Mouse (Mus musculus): ENCODE results near the gene Opa3. TPM values are rescaled to one million over a fixed set of nuclear protein-coding genes. Genes with fewer than 3 reads are reported as not detected.

Opa3 gene
- polyA plus RNA-seq, 1 experiment from 2014 or later, result 41.8 TPM

DNA sequence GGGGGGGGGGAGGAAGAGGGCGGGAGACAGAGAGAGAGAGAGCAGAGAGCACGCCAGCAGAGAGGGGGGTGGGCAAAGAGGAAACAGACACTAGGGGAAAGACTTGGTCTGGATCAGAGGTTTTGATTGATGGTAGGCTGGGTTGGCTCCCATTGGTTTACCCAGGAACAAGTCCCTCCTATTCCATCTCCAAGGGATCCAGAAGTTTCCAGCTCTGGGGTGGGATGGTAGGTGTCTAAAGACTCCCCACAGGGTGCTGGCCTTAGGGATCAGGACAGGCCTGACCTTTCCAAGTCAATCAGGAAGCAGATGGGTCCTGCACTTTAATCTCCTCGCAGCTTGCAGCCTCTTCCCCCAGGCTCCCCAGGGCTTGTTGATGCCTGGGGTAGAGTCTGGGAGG is 10.2 kb upstream of the Opa3 start:
- WGBS, result 0% methylated on average over 3 of the region's 3 CpGs
- Histone ChIP-seq H3K4me3 (no peak overlapping the region), H3K4me1 (replicated peaks) (no peaks in the 10 kb centered on the region), H3K9me3 (no peaks in the 10 kb centered on the region), H3K4me2 (no peak overlapping the region), H3K9ac (no peak overlapping the region), H3K27me3 (no peaks in the 10 kb centered on the region), H3K36me3 (no peaks in the 10 kb centered on the region), H3K27ac (replicated peaks) (no peak overlapping the region)
- no peak for ATAC-seq (ENCODE audit: low FRiP score, low read depth)

DNA sequence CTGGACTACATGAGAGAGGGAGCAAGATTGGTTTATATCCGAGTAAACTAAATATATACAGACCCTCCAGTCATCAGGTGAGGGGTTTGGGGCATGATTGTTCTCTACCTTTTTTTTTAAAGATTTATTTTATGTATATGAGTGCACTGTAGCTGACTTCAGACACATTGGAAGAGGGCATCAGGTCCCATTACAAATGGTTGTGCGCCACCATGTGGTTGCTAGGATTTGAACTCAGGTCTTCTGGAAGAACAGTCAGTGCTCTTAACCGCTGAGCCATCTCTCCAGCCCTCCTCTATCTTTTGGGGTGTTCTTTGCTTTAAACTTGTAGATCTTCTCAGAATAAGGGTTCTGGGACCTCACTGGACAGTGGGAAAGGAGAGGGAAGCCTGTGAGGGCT is 8.1 kb upstream of the Opa3 start:
- no peak overlapping the region for H3K9ac ChIP-seq
- no peak overlapping the region for H3K4me2 ChIP-seq
- no peak overlapping the region for H3K27ac ChIP-seq (replicated peaks)
- no peaks in the 10 kb centered on the region for H3K4me1 ChIP-seq (replicated peaks)
- H3K4me3 ChIP-seq, result no peak overlapping the region
- no peaks in the 10 kb centered on the region for H3K27me3 ChIP-seq
- H3K9me3 ChIP-seq, result no peaks in the 10 kb centered on the region
- 73% methylated on average over 3 of the region's 3 CpGs for WGBS
- no peak for ATAC-seq (ENCODE audit: low FRiP score, low read depth)
- no peaks in the 10 kb centered on the region for H3K36me3 ChIP-seq

DNA sequence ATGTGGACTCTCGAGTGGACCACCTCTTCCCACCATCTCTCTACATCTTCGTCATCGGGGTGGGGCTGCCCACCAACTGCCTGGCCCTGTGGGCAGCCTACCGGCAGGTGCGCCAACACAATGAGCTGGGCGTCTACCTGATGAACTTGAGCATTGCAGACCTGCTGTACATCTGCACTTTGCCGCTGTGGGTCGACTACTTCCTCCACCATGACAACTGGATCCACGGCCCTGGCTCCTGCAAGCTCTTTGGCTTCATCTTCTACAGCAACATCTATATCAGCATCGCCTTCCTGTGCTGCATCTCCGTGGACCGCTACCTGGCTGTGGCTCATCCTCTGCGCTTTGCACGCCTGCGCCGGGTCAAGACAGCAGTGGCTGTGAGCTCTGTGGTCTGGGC is 5.9 kb upstream of the Opa3 start:
- WGBS, result 94% methylated on average over 16 of the region's 16 CpGs
- H3K36me3 ChIP-seq, result no peaks in the 10 kb centered on the region
- peaks cover 8% of the 10 kb centered on the region for H3K4me1 ChIP-seq (replicated peaks)
- H3K9me3 ChIP-seq, result no peaks in the 10 kb centered on the region
- no peak overlapping the region for H3K4me2 ChIP-seq
- H3K4me3 ChIP-seq, result no peak overlapping the region
- H3K9ac ChIP-seq, result no peak overlapping the region
- H3K27ac ChIP-seq (replicated peaks), result no peak overlapping the region
- no peaks in the 10 kb centered on the region for H3K27me3 ChIP-seq
- no peak for ATAC-seq (ENCODE audit: low FRiP score, low read depth)

DNA sequence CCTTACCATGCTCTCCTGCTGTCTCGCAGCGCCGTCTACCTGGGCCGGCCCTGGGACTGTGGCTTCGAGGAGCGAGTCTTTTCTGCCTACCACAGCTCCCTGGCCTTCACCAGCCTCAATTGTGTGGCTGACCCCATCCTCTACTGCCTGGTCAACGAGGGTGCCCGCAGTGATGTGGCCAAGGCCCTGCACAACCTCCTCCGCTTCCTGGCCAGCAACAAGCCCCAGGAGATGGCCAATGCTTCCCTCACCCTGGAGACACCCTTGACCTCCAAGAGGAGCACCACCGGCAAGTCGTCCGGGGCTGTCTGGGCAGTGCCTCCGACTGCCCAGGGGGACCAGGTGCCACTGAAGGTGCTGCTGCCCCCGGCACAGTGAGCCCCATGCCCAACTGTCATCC is 5.3 kb upstream of the Opa3 start:
- peaks cover 10% of the 10 kb centered on the region for H3K4me1 ChIP-seq (replicated peaks)
- H3K9me3 ChIP-seq, result no peaks in the 10 kb centered on the region
- no peak overlapping the region for H3K27ac ChIP-seq (replicated peaks)
- H3K4me2 ChIP-seq, result no peak overlapping the region
- H3K9ac ChIP-seq, result no peak overlapping the region
- 92% methylated on average over 14 of the region's 14 CpGs for WGBS
- no peaks in the 10 kb centered on the region for H3K27me3 ChIP-seq
- no peak overlapping the region for H3K4me3 ChIP-seq
- no peaks in the 10 kb centered on the region for H3K36me3 ChIP-seq
- no peak for ATAC-seq (ENCODE audit: low FRiP score, low read depth)

DNA sequence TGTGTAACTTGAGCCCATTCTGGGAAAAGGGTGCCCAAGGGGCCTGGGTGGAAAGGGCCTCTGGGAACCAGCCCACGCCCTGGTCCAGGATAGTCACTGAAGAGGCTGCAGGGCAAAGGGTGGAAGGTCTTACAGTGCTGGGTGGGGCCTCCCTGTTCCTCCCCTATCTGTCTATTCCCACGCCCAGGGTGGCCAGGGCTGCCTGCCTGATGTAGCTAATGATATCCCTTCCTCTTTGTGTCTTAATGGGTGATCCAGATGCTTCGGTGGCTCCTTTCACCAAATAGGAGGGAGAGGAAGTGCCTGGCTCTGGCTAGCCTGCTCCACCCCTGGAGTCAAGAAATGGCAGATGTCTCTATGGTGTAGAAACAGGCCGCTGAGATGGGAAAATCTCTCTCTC is 3.2 kb upstream of the Opa3 start:
- WGBS, result 89% methylated on average over 4 of the region's 4 CpGs
- Histone ChIP-seq H3K4me2 (no peak overlapping the region), H3K4me3 (no peak overlapping the region), H3K27ac (replicated peaks) (no peak overlapping the region), H3K36me3 (no peaks in the 10 kb centered on the region), H3K9me3 (no peaks in the 10 kb centered on the region), H3K27me3 (no peaks in the 10 kb centered on the region), H3K4me1 (replicated peaks) (peaks cover 20% of the 10 kb centered on the region), H3K9ac (no peak overlapping the region)
- ATAC-seq (ENCODE audit: low FRiP score, low read depth), result no peak

DNA sequence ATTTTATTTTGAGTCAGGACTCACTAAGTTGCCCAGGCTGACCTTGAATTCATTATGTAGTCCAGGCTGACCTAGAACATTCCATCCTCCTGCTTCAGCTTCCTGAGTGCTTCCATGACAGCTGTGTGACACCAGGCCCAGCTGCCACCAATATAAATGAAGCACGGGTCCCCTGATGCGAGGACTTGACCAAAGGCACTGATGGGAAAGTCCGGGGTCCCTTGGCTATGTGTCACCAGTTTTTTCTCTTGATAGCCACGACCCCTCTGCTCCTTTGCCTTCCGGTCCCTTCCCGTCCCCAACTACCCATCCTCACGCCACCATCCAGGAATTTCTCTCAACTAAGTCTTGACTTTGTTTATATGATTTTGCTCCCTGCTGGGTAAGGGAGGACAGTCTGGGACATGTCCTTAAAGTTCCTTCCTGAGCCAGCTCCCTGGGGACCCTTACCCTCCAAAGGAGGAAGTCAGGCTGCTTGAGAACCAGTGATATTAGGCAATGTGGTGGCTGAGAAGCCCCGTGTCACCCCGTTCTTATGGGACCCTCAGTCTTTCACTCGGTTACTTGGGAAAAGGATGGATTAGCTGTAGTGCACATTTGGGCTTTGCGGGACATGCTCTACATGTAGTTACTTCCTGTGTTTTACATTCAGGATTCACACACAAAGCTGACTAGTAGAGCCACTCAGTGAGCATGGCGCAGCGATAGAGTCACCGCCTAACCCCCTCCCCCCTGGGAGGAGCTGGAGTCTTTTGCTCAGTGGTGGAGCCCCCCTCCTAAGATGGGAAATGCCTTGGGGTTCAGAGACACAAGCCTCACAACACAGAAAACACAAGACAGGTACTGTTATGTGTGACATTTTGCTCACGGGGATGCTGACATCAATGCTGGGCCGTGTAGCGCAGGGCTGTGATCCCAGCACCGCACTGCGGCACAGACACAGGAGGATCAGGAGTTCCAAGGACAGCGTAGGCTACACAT is 1.0 kb upstream of the Opa3 start:
- Histone ChIP-seq H3K27me3 (no peaks in the 10 kb centered on the region), H3K9ac (peak overlapping the region; percentile 48), H3K4me3 (peak overlapping the region; percentile 67), H3K4me1 (replicated peaks) (peaks cover 25% of the 10 kb centered on the region), H3K36me3 (no peaks in the 10 kb centered on the region), H3K9me3 (no peaks in the 10 kb centered on the region), H3K4me2 (peak overlapping the region; percentile 89), H3K27ac (replicated peaks) (peak overlapping the region; percentile 100)
- 19% methylated on average over 20 of the region's 20 CpGs for WGBS
- peak; percentile 20 for ATAC-seq (ENCODE audit: low FRiP score, low read depth)

DNA sequence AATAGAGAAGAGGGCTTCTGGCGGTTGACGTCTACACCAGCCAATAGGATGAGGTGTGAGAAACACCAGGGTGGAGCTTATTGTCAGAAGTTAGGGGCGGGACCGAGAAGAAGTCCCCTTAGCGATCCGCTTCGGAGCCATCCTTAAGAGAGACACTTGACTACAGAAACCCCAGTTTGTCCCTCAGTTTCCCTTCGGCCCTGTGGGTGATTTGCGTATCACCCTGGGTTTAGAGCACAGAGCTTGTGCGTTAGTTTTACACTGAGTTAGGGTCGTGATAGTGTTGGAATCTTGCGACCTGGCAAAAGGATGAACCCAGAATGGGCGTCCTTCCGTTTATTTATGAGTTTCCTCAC is 637 bp downstream of the Opa3 start:
- 0% methylated on average over 14 of the region's 14 CpGs for WGBS

DNA sequence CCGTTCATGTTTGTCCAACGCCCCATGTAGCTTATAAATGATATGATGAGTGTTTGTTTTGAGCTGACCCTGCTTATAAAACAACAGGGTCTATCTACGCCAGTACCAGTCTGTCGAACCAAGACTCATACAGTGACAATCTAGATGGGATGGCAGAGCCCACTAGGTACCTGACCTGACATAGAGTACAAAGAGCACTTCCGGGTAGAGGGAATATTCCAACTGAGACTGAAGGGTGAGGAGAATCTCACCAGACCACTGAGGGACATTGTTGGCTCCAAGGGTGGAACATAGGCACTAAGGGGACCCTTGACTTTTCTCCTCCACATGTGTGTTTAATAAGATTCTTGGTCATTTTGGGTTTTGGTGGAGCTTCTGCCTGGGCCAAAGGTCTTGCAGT is 1.3 kb downstream of the Opa3 start:
- 48% methylated on average over 5 of the region's 5 CpGs for WGBS

More for the DNA sequence above, 637 bp downstream of the Opa3 start:
- ATAC-seq (ENCODE audit: low FRiP score, low read depth), result no peak
- peak overlapping the region; percentile 67 for H3K4me3 ChIP-seq
- H3K9me3 ChIP-seq, result no peaks in the 10 kb centered on the region
- H3K27ac ChIP-seq (replicated peaks), result peak overlapping the region; percentile 100
- H3K36me3 ChIP-seq, result no peaks in the 10 kb centered on the region
- H3K4me2 ChIP-seq, result peak overlapping the region; percentile 89
- peaks cover 25% of the 10 kb centered on the region for H3K4me1 ChIP-seq (replicated peaks)
- H3K9ac ChIP-seq, result peak overlapping the region; percentile 80
- H3K27me3 ChIP-seq, result no peaks in the 10 kb centered on the region

DNA sequence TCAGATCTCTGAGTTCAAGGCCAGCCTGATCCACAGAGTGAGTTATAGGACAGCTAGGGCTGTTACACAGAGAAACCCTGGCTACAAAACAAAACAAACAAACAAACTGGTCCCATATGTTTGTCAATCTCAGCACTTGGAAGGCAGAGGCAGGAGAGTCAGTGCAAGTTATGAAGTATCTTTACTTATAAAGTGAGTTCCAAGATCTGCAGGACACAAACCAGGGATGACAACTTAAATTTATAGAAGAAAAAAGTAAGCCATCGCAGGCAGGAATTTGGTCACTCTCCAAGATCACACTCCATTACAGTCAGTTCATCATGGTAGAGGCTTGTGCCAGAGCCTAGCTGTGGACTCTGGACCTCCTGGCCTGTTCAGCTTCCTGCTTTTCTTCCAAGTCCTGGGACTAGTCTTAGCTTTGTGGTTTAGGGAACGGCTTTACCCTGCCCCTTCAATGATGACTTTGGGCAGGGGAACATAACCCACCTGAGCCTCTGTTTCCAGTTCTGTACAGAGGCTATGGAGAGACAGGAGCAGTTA is 2.0 kb downstream of the Opa3 start:
- Histone ChIP-seq H3K27ac (replicated peaks) (no peak overlapping the region), H3K4me3 (no peak overlapping the region; the same call in 1 of the 2 replicates), H3K4me2 (peak overlapping the region; percentile 89), H3K9me3 (no peaks in the 10 kb centered on the region), H3K4me1 (replicated peaks) (peaks cover 25% of the 10 kb centered on the region), H3K36me3 (no peaks in the 10 kb centered on the region), H3K27me3 (no peaks in the 10 kb centered on the region), H3K9ac (no peak overlapping the region)
- ATAC-seq (ENCODE audit: low FRiP score, low read depth), result no peak
- WGBS, result 96% methylated on average over 2 of the region's 2 CpGs

More for the DNA sequence above, 1.3 kb downstream of the Opa3 start:
- Histone ChIP-seq H3K4me1 (replicated peaks) (peaks cover 25% of the 10 kb centered on the region), H3K9ac (peak overlapping the region; percentile 80), H3K27me3 (no peaks in the 10 kb centered on the region), H3K4me3 (peak overlapping the region; percentile 67), H3K27ac (replicated peaks) (peak overlapping the region; percentile 100), H3K4me2 (peak overlapping the region; percentile 89), H3K9me3 (no peaks in the 10 kb centered on the region), H3K36me3 (no peaks in the 10 kb centered on the region)
- no peak for ATAC-seq (ENCODE audit: low FRiP score, low read depth)

DNA sequence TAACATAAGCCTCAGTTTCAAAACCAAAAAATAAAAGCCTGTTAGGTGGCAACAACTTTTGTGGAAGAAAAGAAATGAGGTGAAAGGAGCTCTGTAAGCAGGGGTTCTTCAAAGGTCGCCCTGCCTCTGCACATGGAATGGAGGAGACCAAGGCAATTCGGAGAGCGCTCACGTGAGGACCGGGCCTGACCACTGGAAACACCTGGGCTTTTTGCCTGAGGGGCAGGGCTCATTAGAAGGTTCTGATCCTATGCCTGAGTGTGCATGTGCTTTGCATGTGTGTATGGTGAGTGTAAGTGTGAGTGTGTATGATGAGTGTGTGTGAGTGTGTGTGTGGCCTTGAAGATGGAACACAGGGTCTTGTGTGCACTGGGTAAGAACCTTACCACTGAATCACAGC is 2.8 kb downstream of the Opa3 start:
- 98% methylated on average over 5 of the region's 5 CpGs for WGBS
- Histone ChIP-seq H3K4me3 (no peak overlapping the region), H3K36me3 (no peaks in the 10 kb centered on the region), H3K9me3 (no peaks in the 10 kb centered on the region), H3K9ac (no peak overlapping the region), H3K4me1 (replicated peaks) (peaks cover 26% of the 10 kb centered on the region), H3K4me2 (no peak overlapping the region), H3K27ac (replicated peaks) (no peak overlapping the region), H3K27me3 (no peaks in the 10 kb centered on the region)
- ATAC-seq (ENCODE audit: low FRiP score, low read depth), result no peak

DNA sequence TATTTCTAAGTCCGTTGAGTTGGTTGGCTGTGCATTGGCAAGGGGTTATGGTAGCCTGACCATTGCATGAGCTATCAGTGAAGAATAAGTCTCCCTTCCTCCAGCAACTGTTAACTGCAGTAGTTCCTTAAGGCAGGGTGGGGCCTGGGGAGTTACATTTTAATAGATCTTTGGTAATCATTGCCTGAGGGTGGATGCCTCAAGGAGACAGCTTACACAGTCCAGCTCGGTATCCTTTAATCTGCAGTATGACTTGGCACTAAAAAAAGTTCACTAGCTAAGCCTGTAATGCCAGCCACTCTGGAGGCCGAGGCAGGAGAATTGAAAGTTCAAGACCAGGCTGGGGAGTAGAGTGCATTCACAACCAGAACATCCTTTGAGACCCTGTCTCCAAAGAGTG is 3.7 kb downstream of the Opa3 start:
- H3K27me3 ChIP-seq, result no peaks in the 10 kb centered on the region
- no peak for ATAC-seq (ENCODE audit: low FRiP score, low read depth)
- no peaks in the 10 kb centered on the region for H3K9me3 ChIP-seq
- no peaks in the 10 kb centered on the region for H3K36me3 ChIP-seq
- WGBS, result 96% methylated on average over 3 of the region's 3 CpGs
- H3K4me3 ChIP-seq, result no peak overlapping the region
- H3K4me2 ChIP-seq, result no peak overlapping the region
- H3K9ac ChIP-seq, result no peak overlapping the region
- H3K27ac ChIP-seq (replicated peaks), result no peak overlapping the region
- H3K4me1 ChIP-seq (replicated peaks), result peaks cover 28% of the 10 kb centered on the region

DNA sequence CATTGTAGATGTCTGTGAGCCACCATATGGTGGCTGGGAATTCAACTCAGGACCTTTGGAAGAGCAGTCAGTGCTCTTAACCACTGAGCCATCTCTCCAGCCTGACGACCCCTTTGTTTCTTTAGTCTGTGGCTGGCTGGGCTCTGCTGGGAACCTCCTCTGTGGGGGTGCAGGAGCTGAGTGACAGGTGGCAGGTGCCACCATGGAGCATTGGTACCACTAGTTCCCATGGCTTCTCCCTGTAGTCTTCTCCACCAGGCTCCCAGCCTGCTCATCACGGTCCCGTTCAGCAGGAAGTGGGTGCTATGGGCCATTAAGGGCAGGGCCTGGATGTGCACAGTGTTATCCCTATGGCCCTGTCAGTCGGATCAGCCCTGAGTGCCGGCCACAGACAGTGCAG is 6.5 kb downstream of the Opa3 start:
- no peak overlapping the region for H3K4me3 ChIP-seq
- 0 out of 2 replicates have a peak, but pooled peaks have one; percentile 8 for ATAC-seq (ENCODE audit: low FRiP score, low read depth)
- no peak overlapping the region for H3K27ac ChIP-seq (replicated peaks)
- no peak overlapping the region for H3K4me2 ChIP-seq
- H3K27me3 ChIP-seq, result no peaks in the 10 kb centered on the region
- 79% methylated on average over 5 of the region's 5 CpGs for WGBS
- peaks cover 17% of the 10 kb centered on the region for H3K4me1 ChIP-seq (replicated peaks)
- H3K9me3 ChIP-seq, result no peaks in the 10 kb centered on the region
- H3K36me3 ChIP-seq, result no peaks in the 10 kb centered on the region
- H3K9ac ChIP-seq, result no peak overlapping the region

Measured in hindbrain, embryonic 15.5 days (tissue).